Mouse (Mus musculus) bone marrow, adult 2 months (tissue): ENCODE measurements at regions not wholly inside any gene's neighbourhood (a gene's known extent, or its start where the extent isn't known, plus 50 kb on each side); places are given as distances from the start of the nearest gene placed in this dataset.
"Not testable (repeated sequence)": the region's sequence is repeated elsewhere in the genome, so short reads cannot be mapped to it uniquely, and the experiment has no call there.

Experiments used
- H3K27ac ChIP-seq: fragments of 200-500 bp; 2 replicates; pipeline ENCODE4 v1.5.1; 2012; ENCODE audit warnings: low read depth, mild to moderate bottlenecking, control low read depth, inconsistent platforms, low read length; ENCODE audit not compliant: control insufficient read depth, poor library complexity, insufficient read depth
- H3K4me1 ChIP-seq: fragments of 200-500 bp; 2 replicates; pipeline ENCODE4 v1.6.1; 2011; ENCODE audit warnings: low read length; ENCODE audit not compliant: control insufficient read depth, insufficient read depth
- H3K4me3 ChIP-seq: fragments of 200-500 bp; replicated peaks from 2 replicates; pipeline ENCODE3; 2011; ENCODE audit warnings: mild to moderate bottlenecking, low read depth, low read length, control low read depth; ENCODE audit not compliant: control insufficient read depth
- CTCF ChIP-seq: fragments of 200-500 bp; IDR thresholded peaks from 2 replicates; pipeline ENCODE4 v1.5.1; 2011; ENCODE audit warnings: low read length, control low read depth; ENCODE audit not compliant: control insufficient read depth, insufficient read depth
- POLR2A ChIP-seq: fragments of 200-500 bp; IDR thresholded peaks from 2 replicates; pipeline ENCODE4 v1.6.1; 2011; ENCODE audit warnings: low read depth, mild to moderate bottlenecking, control low read depth, low read length, borderline replicate concordance; ENCODE audit not compliant: control insufficient read depth
- WGBS: fragments of 180-500 bp; shearing (Covaris S2); methylation state at CpG from one replicate; pipeline ENCODE4 v1.1.7; 2018; 5-methylcytosine and 5-hydroxymethylcytosine counted together

- Histone ChIP-seq H3K27ac (no peak overlapping the region), H3K4me3 (no peak overlapping the region), H3K4me1 (no peaks in the 10 kb centered on the region)
- no peak for TF ChIP-seq CTCF
- TF ChIP-seq POLR2A, result no peak
- 72% methylated on average over 10 of the region's 10 CpGs for WGBS
Measured at GRCm38 (mm10) chr8:15670722-15671121, 624.8 kb upstream of the BB014433 start.

- Histone ChIP-seq H3K4me3 (no peak overlapping the region), H3K27ac (no peak overlapping the region), H3K4me1 (no peaks in the 10 kb centered on the region)
- WGBS, result 82% methylated on average over 5 of the region's 5 CpGs
- TF ChIP-seq CTCF, result no peak
- TF ChIP-seq POLR2A, result no peak
Measured at GRCm38 (mm10) chr8:15670298-15670697, 624.4 kb upstream of the BB014433 start.

GRCm38 (mm10) chr8:15669515-15669914, 623.6 kb upstream of the BB014433 start:
- no peaks in the 10 kb centered on the region for H3K4me1 ChIP-seq
- no peak overlapping the region for H3K27ac ChIP-seq
- no peak overlapping the region for H3K4me3 ChIP-seq
- WGBS, result 78% methylated on average over 3 of the region's 3 CpGs
- TF ChIP-seq POLR2A (no peak), CTCF (no peak)

GRCm38 (mm10) chr8:15660602-15661001, 614.7 kb upstream of the BB014433 start:
- no peak for TF ChIP-seq CTCF
- no peak for TF ChIP-seq POLR2A
- 42% methylated on average over 1 of the region's 1 CpGs for whole genome bisulfite sequencing
- no peak overlapping the region for H3K4me3 ChIP-seq

GRCm38 (mm10) chr8:15634769-15635366, 589.0 kb upstream of the BB014433 start:
- Histone ChIP-seq H3K4me3 (no peak overlapping the region), H3K27ac (no peak overlapping the region), H3K4me1 (no peaks in the 10 kb centered on the region)
- TF ChIP-seq CTCF, result no peak
- TF ChIP-seq POLR2A, result no peak
- 75% methylated on average over 4 of the region's 4 CpGs for WGBS

More at GRCm38 (mm10) chr8:15660602-15661001, 614.7 kb upstream of the BB014433 start:
- Histone ChIP-seq H3K27ac (no peak overlapping the region), H3K4me1 (no peaks in the 10 kb centered on the region)

- Histone ChIP-seq H3K27ac (no peak overlapping the region), H3K4me3 (no peak overlapping the region), H3K4me1 (no peaks in the 10 kb centered on the region)
- TF ChIP-seq POLR2A, result no peak
- no peak for TF ChIP-seq CTCF
- WGBS, result 64% methylated on average over 2 of the region's 2 CpGs
Measured at GRCm38 (mm10) chr8:15628584-15628983, 582.7 kb upstream of the BB014433 start.

- H3K4me1 ChIP-seq, H3K4me3 ChIP-seq, H3K27ac ChIP-seq: not testable (repeated sequence)
- WGBS, result 86% methylated on average over 31 of the region's 31 CpGs
Measured at GRCm38 (mm10) chr8:15623602-15624392, 577.9 kb upstream of the BB014433 start.

- H3K4me1 ChIP-seq, result no peaks in the 10 kb centered on the region
- H3K27ac ChIP-seq, result no peak overlapping the region
- H3K4me3 ChIP-seq, result no peak overlapping the region
- WGBS, result 73% methylated on average over 8 of the region's 8 CpGs
- TF ChIP-seq CTCF, result no peak
- no peak for TF ChIP-seq POLR2A
Measured at GRCm38 (mm10) chr8:15610217-15610616, 564.3 kb upstream of the BB014433 start.
